Mouse (Mus musculus): ENCODE data around the gene Tiam2. TPM values are rescaled to one million over a fixed set of nuclear protein-coding genes. Genes with fewer than 3 reads are reported as not detected.
A peak's percentile ranks its signal among the peaks of the same experiment; 100 is the strongest.

The Tiam2 gene
- polyA plus RNA-seq, 1 experiment from 2014 or later: 13.8 TPM

GRCm38 (mm10) chr17:3467636-3468324, 141.4 kb downstream of the Tiam2 start:
- in situ Hi-C loops (cut with MboI; ENCODE audit: low pct_unique_long_range_greater_than_20kb): no loop called here
- no peaks in the 10 kb centered on the region for H3K27me3 ChIP-seq
- DNase-seq (ENCODE audit: low read depth, low spot score) (no peak), ATAC-seq (no peak)
- ChIA-PET CTCF (interaction anchor here (1.0 to 2.2 kb wide), 6 partner anchors 9 to 42 kb away, joined by 3 to 8 read pairs (median 4); no protein-coding TSS in a partner anchor), POLR2A (interaction anchor here (1.2 kb wide), 1 partner anchor 27 kb away, joined by 3 read pairs; no protein-coding TSS in a partner anchor)
- no peak for TF ChIP-seq CTCF (IDR thresholded peaks at IDR 0.05)

- POLR2A ChIA-PET: no interaction called here
- TF ChIP-seq CTCF (IDR thresholded peaks at IDR 0.05): no peak
- no peak for ATAC-seq
- in situ Hi-C loops (cut with MboI; ENCODE audit: low pct_unique_long_range_greater_than_20kb): no loop called here
- DNase-seq (ENCODE audit: low read depth, low spot score): no peak
- H3K27me3 ChIP-seq: no peaks in the 10 kb centered on the region
- CTCF ChIA-PET: interaction anchor here (1.4 to 1.8 kb wide), 2 partner anchors 8 to 38 kb away, joined by 3 to 5 read pairs; no protein-coding TSS in a partner anchor
Observed at GRCm38 (mm10) chr17:3472018-3472417, 145.6 kb downstream of the Tiam2 start.

- in situ Hi-C loops (cut with MboI; ENCODE audit: low pct_unique_long_range_greater_than_20kb): no loop called here
- ATAC-seq: no peak
- POLR2A ChIA-PET: no interaction called here
- no peak for TF ChIP-seq CTCF (IDR thresholded peaks at IDR 0.05)
- CTCF ChIA-PET: interaction anchor here (2.3 kb wide), 1 partner anchor 9 kb away, joined by 5 read pairs; no protein-coding TSS in a partner anchor
- H3K27me3 ChIP-seq: no peaks in the 10 kb centered on the region
- DNase-seq (ENCODE audit: low read depth, low spot score): no peak
Observed at GRCm38 (mm10) chr17:3476546-3476945, 150.2 kb downstream of the Tiam2 start.

- peak; percentile 32 for TF ChIP-seq CTCF (IDR thresholded peaks at IDR 0.05)
- POLR2A ChIA-PET: no interaction called here
- DNase-seq (ENCODE audit: low read depth, low spot score) (no peak), ATAC-seq (no peak)
- in situ Hi-C loops (cut with MboI; ENCODE audit: low pct_unique_long_range_greater_than_20kb): no loop called here
- H3K27me3 ChIP-seq: no peaks in the 10 kb centered on the region
- CTCF ChIA-PET: interaction anchor here (1.3 to 1.4 kb wide), 2 partner anchors 21 to 27 kb away, joined by 6 read pairs; no protein-coding TSS in a partner anchor
Observed at GRCm38 (mm10) chr17:3481576-3482575, 155.5 kb downstream of the Tiam2 start.

GRCm38 (mm10) chr17:3483091-3483490, 156.7 kb downstream of the Tiam2 start:
- no peaks in the 10 kb centered on the region for H3K27me3 ChIP-seq
- in situ Hi-C loops (cut with MboI; ENCODE audit: low pct_unique_long_range_greater_than_20kb): no loop called here
- DNase-seq (ENCODE audit: low read depth, low spot score) (no peak), ATAC-seq (no peak)
- no peak for TF ChIP-seq CTCF (IDR thresholded peaks at IDR 0.05)
- ChIA-PET CTCF (interaction anchor here (1.6 to 1.8 kb wide), 2 partner anchors 12 to 15 kb away, joined by 3 to 7 read pairs; no protein-coding TSS in a partner anchor), POLR2A (no interaction called here)

- ATAC-seq: no peak
- in situ Hi-C loops (cut with MboI; ENCODE audit: low pct_unique_long_range_greater_than_20kb): no loop called here
- ChIA-PET CTCF (interaction anchor here (1.2 kb wide), 1 partner anchor 10 kb away, joined by 4 read pairs; no protein-coding TSS in a partner anchor), POLR2A (no interaction called here)
- TF ChIP-seq CTCF (IDR thresholded peaks at IDR 0.05): no peak
- no peak for DNase-seq (ENCODE audit: low read depth, low spot score)
- H3K27me3 ChIP-seq: no peaks in the 10 kb centered on the region
Observed at GRCm38 (mm10) chr17:3485851-3486250, 159.5 kb downstream of the Tiam2 start.

GRCm38 (mm10) chr17:3487211-3487610, 160.8 kb downstream of the Tiam2 start:
- ChIA-PET POLR2A (no interaction called here), CTCF (interaction anchor here (0.9 to 1.9 kb wide), 6 partner anchors 9 to 47 kb away, joined by 3 to 6 read pairs (median 4); no protein-coding TSS in a partner anchor)
- in situ Hi-C loops (cut with MboI; ENCODE audit: low pct_unique_long_range_greater_than_20kb): no loop called here
- DNase-seq (ENCODE audit: low read depth, low spot score): no peak
- H3K27me3 ChIP-seq: no peaks in the 10 kb centered on the region
- ATAC-seq: no peak
- TF ChIP-seq CTCF (IDR thresholded peaks at IDR 0.05): no peak

- POLR2A ChIA-PET: no interaction called here
- CTCF ChIA-PET: interaction anchor here (0.9 to 1.9 kb wide), 6 partner anchors 12 to 46 kb away, joined by 3 to 7 read pairs (median 4); no protein-coding TSS in a partner anchor
- ATAC-seq: no peak
Observed at GRCm38 (mm10) chr17:3487721-3488601, 161.6 kb downstream of the Tiam2 start.

GRCm38 (mm10) chr17:3490216-3490895, 164.0 kb downstream of the Tiam2 start:
- ChIA-PET POLR2A (no interaction called here), CTCF (interaction anchor here (2.2 kb wide), 1 partner anchor 20 kb away, joined by 11 read pairs; no protein-coding TSS in a partner anchor)
- ATAC-seq: peak; percentile 68
- no peaks in the 10 kb centered on the region for H3K27me3 ChIP-seq
- DNase-seq (ENCODE audit: low read depth, low spot score): no peak
- in situ Hi-C loops (cut with MboI; ENCODE audit: low pct_unique_long_range_greater_than_20kb): no loop called here
- TF ChIP-seq CTCF (IDR thresholded peaks at IDR 0.05): no peak

More at GRCm38 (mm10) chr17:3487721-3488601, 161.6 kb downstream of the Tiam2 start:
- no peaks in the 10 kb centered on the region for H3K27me3 ChIP-seq
- no peak for TF ChIP-seq CTCF (IDR thresholded peaks at IDR 0.05)
- in situ Hi-C loops (cut with MboI; ENCODE audit: low pct_unique_long_range_greater_than_20kb): no loop called here
- no peak for DNase-seq (ENCODE audit: low read depth, low spot score)

All from Patski (cell line).